Mouse (Mus musculus) brain, embryonic 14.5 days (tissue): ENCODE measurements at regions not wholly inside any gene's neighbourhood (a gene's known extent, or its start where the extent isn't known, plus 50 kb on each side); places are given as distances from the start of the nearest gene placed in this dataset.
A peak's percentile ranks its signal among the peaks of the same experiment; 100 is the strongest.

Experiments used
- DNase-seq: peaks from one replicate; pipeline ENCODE4 v3.0.0-alpha.2; 2011; ENCODE audit warnings: low read depth
- CTCF ChIP-seq: fragments of 200-500 bp; IDR thresholded peaks from 2 replicates; pipeline ENCODE4 v1.5.1; 2012; ENCODE audit warnings: inconsistent platforms, mild to moderate bottlenecking, moderate library complexity, borderline replicate concordance; ENCODE audit not compliant: insufficient read depth, insufficient read length; ENCODE audit errors: extremely low read depth
- POLR2A ChIP-seq: fragments of 200-500 bp; IDR thresholded peaks from 2 replicates; pipeline ENCODE4 v1.6.1; 2012; ENCODE audit warnings: mild to moderate bottlenecking, inconsistent platforms, borderline replicate concordance; ENCODE audit not compliant: poor library complexity, insufficient read depth, insufficient read length, severe bottlenecking; ENCODE audit errors: extremely low read depth

- TF ChIP-seq POLR2A: no peak
- no peak for TF ChIP-seq CTCF
- DNase-seq: peak; percentile 83
These were observed 78.2 kb upstream of the Cldn34d start for GRCm38 (mm10) chrX:76680890-76681289.
